Mouse (Mus musculus) skeletal muscle tissue, adult 2 months (tissue): ENCODE measurements around the gene Tmx1.
A peak's percentile ranks its signal among the peaks of the same experiment; 100 is the strongest.

ENCODE experiments used
- DNase-seq: peaks from one replicate; pipeline ENCODE4 v3.0.0-alpha.2; 2012; ENCODE audit warnings: low read depth, low spot score

The Tmx1 gene

GRCm38 (mm10) chr12:70486716-70487480, 34.0 kb downstream of the Tmx1 start:
- no peak for DNase-seq

GRCm38 (mm10) chr12:70492441-70492840, 39.5 kb downstream of the Tmx1 start:
- DNase-seq: no peak

- peak; percentile 72 for DNase-seq
Measured at GRCm38 (mm10) chr12:70494494-70495281, 41.8 kb downstream of the Tmx1 start.

- peak; percentile 26 for DNase-seq
Measured at GRCm38 (mm10) chr12:70495282-70495922, 42.5 kb downstream of the Tmx1 start.

- DNase-seq: no peak
Measured at GRCm38 (mm10) chr12:70498091-70498490, 45.2 kb downstream of the Tmx1 start.

- no peak for DNase-seq
Measured at GRCm38 (mm10) chr12:70505971-70506370, 53.1 kb downstream of the Tmx1 start.

GRCm38 (mm10) chr12:70512023-70512422, 59.1 kb downstream of the Tmx1 start:
- DNase-seq: no peak

GRCm38 (mm10) chr12:70512431-70512830, 59.5 kb downstream of the Tmx1 start:
- no peak for DNase-seq
